In genomic region chr15:101147115-101147909, GRCm38 (mm10) we compare ENCODE assay signal across 12 mouse cellular contexts. TPM values are rescaled to one million over a fixed set of nuclear protein-coding genes. Genes with fewer than 3 reads are reported as not detected.
A peak's percentile ranks its signal among the peaks of the same experiment; 100 is the strongest.
DNase-seq lines count a peak whose midpoint lies in the region; ATAC-seq lines count a peak whose summit lies in the region.
"Had no signal": no experiment of that assay in that cellular context is flagged by ENCODE, and none has a peak within 500 bp of the region (broad histone marks: within the 10 kb centered on the region; RNA-seq: fewer than 3 reads in every experiment).

No protein-coding gene starts in this region.

- H3K9me3 ChIP-seq in heart, embryonic 14.5 days (ENCODE audit: control insufficient read depth, low read length), result no peaks in the 10 kb centered on the region
- H3K9me3 ChIP-seq: hindbrain, embryonic 12.5 days had no signal

- no peaks in the 10 kb centered on the region for H3K27me3 ChIP-seq in heart, embryonic 14.5 days (ENCODE audit: control insufficient read depth, insufficient read depth, low read length)
- H3K27me3 ChIP-seq: hindbrain, embryonic 12.5 days had no signal

- ATAC-seq in heart, embryonic 14.5 days (ENCODE audit: insufficient number of reproducible peaks, insufficient read depth, low FRiP score, low read depth), result no peak
- ATAC-seq in hematopoietic stem cell, adult 5-6 weeks (replicated peaks in 1 of 2; ENCODE audit: insufficient read depth in 1 of 2, low FRiP score in 2 of 2, low TSS enrichment in 1 of 2, low read depth in 1 of 2, poor library complexity in 2 of 2, severe bottlenecking in 2 of 2), result peak; percentile 7 to 18; a peak in 1 of 4 replicates

- DNase-seq in heart, postnatal 36 days, result no peak
- DNase-seq in spleen, postnatal 36 days (ENCODE audit: low spot score in 2 of 2), result peak; percentile 38 to 52
- DNase-seq in spleen, postnatal 14 days (ENCODE audit: low spot score in 2 of 2), result no peak
- peak; percentile 29 for DNase-seq in telencephalon, adult 2 months (ENCODE audit: low read depth, low spot score)
- no peak for DNase-seq in cerebellum, postnatal 36 days
- no peak for DNase-seq in testis, postnatal 14 days (ENCODE audit: low spot score)
- DNase-seq: thymus, adult 2 months had no signal

- no peaks in the 10 kb centered on the region for H3K36me3 ChIP-seq in heart, embryonic 14.5 days (ENCODE audit: control insufficient read depth, insufficient read depth, low read length)
- H3K36me3 ChIP-seq: hindbrain, embryonic 12.5 days had no signal

- peak overlapping the region; percentile 41 for H3K4me2 ChIP-seq in heart, embryonic 14.5 days (ENCODE audit: low read length)
- H3K4me2 ChIP-seq: hindbrain, embryonic 12.5 days; midbrain, embryonic 11.5 days had no signal

- intact Hi-C loops in heart, postnatal 36 days (cut with DNase I), result no loop called here

- H3K27ac ChIP-seq in heart, embryonic 14.5 days (replicated peaks in 1 of 2; ENCODE audit: control insufficient read depth in 1 of 2, insufficient read depth in 1 of 2, low read depth in 2 of 2, low read length in 2 of 2), result peak overlapping the region; percentile 12 to 53; a peak in 3 of 4 replicates
- H3K27ac ChIP-seq: hindbrain, embryonic 12.5 days had no signal

- H3K4me1 ChIP-seq in heart, embryonic 14.5 days (ENCODE audit: control insufficient read depth in 2 of 2, insufficient read depth in 2 of 2, low read length in 2 of 2), result peaks cover 46 to 57% of the 10 kb centered on the region in 2 experiments

- WGBS in heart, embryonic 14.5 days, result 14% methylated on average over 16 of the region's 16 CpGs

- H3K4me3 ChIP-seq in heart, embryonic 14.5 days (ENCODE audit: control insufficient read depth in 1 of 2, insufficient read depth in 1 of 2, low read depth in 1 of 2, low read length in 2 of 2), result no peak overlapping the region
- H3K4me3 ChIP-seq: hindbrain, embryonic 12.5 days had no signal

- H3K9ac ChIP-seq in heart, embryonic 14.5 days (ENCODE audit: low read length), result no peak overlapping the region

RNA-seq across cellular contexts. Expression of gene Acvrl1, which starts 19.0 kb away (rescaled TPM):
- polyA plus RNA-seq in heart, embryonic 14.5 days (2014; fragmentation: Nextera tagmentation; extraction: Ambion mirVana), result 5.8 and 8.1 TPM in 2 replicates
- total RNA-seq in heart, postnatal 36 days (2021), result 10 to 100 TPM; 22.3 to 31.1 TPM
- total RNA-seq in hematopoietic stem cell, adult 5-6 weeks (2017), result 2.0 and 4.8 TPM in 2 replicates

RNA-seq across cellular contexts. Expression of gene Acvr1b, which starts 26.6 kb away (rescaled TPM):
- 7.3 and 8.7 TPM in 2 replicates for polyA plus RNA-seq in heart, embryonic 14.5 days (2014; fragmentation: Nextera tagmentation; extraction: Ambion mirVana)
- total RNA-seq in heart, postnatal 36 days (2021), result 10 to 100 TPM; 12.6 to 14.6 TPM
- total RNA-seq in hematopoietic stem cell, adult 5-6 weeks (2017), result 19.6 and 25.5 TPM in 2 replicates

RNA-seq across cellular contexts. Expression of gene Ankrd33, which starts 31.8 kb away (rescaled TPM):
- not detected in 2 replicates for polyA plus RNA-seq in heart, embryonic 14.5 days (2014; fragmentation: Nextera tagmentation; extraction: Ambion mirVana)
- not detected for total RNA-seq in heart, postnatal 36 days (2021)
- not detected in 2 replicates for total RNA-seq in hematopoietic stem cell, adult 5-6 weeks (2017)
- total RNA-seq: left cerebral cortex, adult 18-20 months had no signal
- polyA plus RNA-seq: hindbrain, embryonic 12.5 days; midbrain, embryonic 11.5 days; thymus, adult 2 months had no signal

Comparison
In these comparisons a context has a peak if more than half of its experiments do, and no peak if none do; other contexts are left out.
1. DNase-seq: peak in spleen, postnatal 36 days (2 of 2) and telencephalon, adult 2 months (single experiment); none in heart, postnatal 36 days (0 of 2), spleen, postnatal 14 days (0 of 2), cerebellum, postnatal 36 days (0 of 2) and testis, postnatal 14 days (single experiment).